Mouse (Mus musculus): ENCODE measurements around the gene Slc10a1.

DNA sequence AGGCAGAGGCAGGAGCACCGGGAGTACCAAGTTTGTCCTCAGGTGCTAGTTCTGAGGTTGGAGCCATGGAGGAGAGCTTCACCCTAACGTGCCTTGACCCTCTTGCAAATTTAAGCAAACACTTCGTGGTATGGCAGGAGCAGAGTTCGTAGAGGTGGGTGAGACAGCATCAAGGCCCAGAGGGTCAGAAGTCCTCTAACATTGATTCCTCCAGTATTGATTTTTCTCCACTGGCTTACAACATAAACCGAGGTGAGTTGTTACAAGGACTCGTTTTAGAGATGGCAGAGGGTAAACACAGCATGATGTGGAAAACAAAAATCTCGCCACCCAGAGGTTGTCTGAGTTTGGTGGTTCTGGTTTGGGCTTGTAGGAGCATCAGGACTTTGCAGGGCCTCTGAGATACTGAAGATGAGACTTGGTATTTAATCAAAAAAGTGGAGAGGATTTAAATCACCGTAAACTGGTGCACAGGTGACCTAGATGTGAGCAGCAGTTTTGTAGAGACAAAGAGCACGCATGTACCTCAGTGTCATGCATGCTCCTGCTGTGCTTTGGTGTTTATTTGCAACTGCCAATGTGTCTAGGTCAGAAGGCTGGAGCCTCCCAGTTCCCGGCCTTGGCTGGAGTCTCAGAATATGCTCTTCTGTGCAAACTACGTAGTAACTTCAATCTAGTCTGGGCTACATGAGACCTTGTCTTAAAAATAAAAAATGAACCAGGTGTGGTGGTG, 7.6 kb upstream of the Slc10a1 start:
- TF ChIP-seq CTCF (IDR thresholded peaks at IDR 0.05; ENCODE audit: control insufficient read depth, insufficient read depth, insufficient read length) (no peak), MAX (IDR thresholded peaks at IDR 0.05) (no peak), CEBPB (IDR thresholded peaks at IDR 0.05; ENCODE audit: low read depth) (no peak), MYOD1 (IDR thresholded peaks at IDR 0.05; ENCODE audit: control insufficient read depth, insufficient read length, low read depth) (no peak), USF1 (IDR thresholded peaks at IDR 0.05; ENCODE audit: low read depth) (no peak)
